Mouse (Mus musculus) liver, postnatal 0 days (tissue): ENCODE data around the gene Mis18a. TPM values are rescaled to one million over a fixed set of nuclear protein-coding genes. Genes with fewer than 3 reads are reported as not detected.

ENCODE experiments used
- ATAC-seq: fragments of 200-750 bp; cut with Nextera tagmentation; 2 replicates; pipeline ENCODE4 v1.8.0; 2017; ENCODE audit warnings: mild to moderate bottlenecking, moderate library complexity
- DNase-seq: peaks from one replicate; pipeline ENCODE4 v3.0.0-alpha.2; 2016
- H3K27ac ChIP-seq: fragments of 300-500 bp; sonication (generic); 2 replicates; pipeline ENCODE4 v1.5.1; 2014; ENCODE audit warnings: antibody characterized with exemption, moderate library complexity, mild to moderate bottlenecking, low read depth
- H3K27me3 ChIP-seq: fragments of 300-500 bp; sonication (generic); 2 replicates; pipeline ENCODE4 v1.6.1; 2014; ENCODE audit warnings: low read length, control low read depth, mixed read lengths; ENCODE audit not compliant: insufficient read depth
- H3K36me3 ChIP-seq: fragments of 300-500 bp; sonication (generic); replicated peaks from 2 replicates; pipeline ENCODE4 v1.6.1; 2014; ENCODE audit warnings: mild to moderate bottlenecking, control low read depth, low read length, moderate library complexity, mixed read lengths; ENCODE audit not compliant: insufficient read depth
- H3K4me1 ChIP-seq: fragments of 300-500 bp; sonication (generic); 2 replicates; pipeline ENCODE4 v1.6.1; 2014; ENCODE audit warnings: antibody characterized with exemption, mild to moderate bottlenecking, control low read depth; ENCODE audit not compliant: insufficient read depth
- H3K4me2 ChIP-seq: fragments of 300-500 bp; sonication (generic); 2 replicates; pipeline ENCODE4 v1.6.1; 2014; ENCODE audit warnings: low read depth, mild to moderate bottlenecking, low read length, moderate library complexity, mixed read lengths
- H3K4me3 ChIP-seq: fragments of 300-500 bp; sonication (generic); 2 replicates; pipeline ENCODE4 v1.5.1; 2014; ENCODE audit warnings: low read depth, low read length
- H3K9ac ChIP-seq: fragments of 300-500 bp; sonication (generic); replicated peaks from 2 replicates; pipeline ENCODE4 v1.6.1; 2014; ENCODE audit warnings: mild to moderate bottlenecking, moderate library complexity
- H3K9me3 ChIP-seq: fragments of 300-500 bp; sonication (generic); 2 replicates; pipeline ENCODE4 v1.6.1; 2016; ENCODE audit warnings: mild to moderate bottlenecking, control low read depth, low read length, mixed read lengths
- CTCF ChIP-seq: sonication (generic); IDR thresholded peaks from 2 replicates; pipeline ENCODE4 v1.5.1; 2016; ENCODE audit warnings: antibody characterized with exemption, low read depth
- EP300 ChIP-seq: IDR thresholded peaks from 2 replicates; pipeline ENCODE4 v1.6.1; 2016; ENCODE audit warnings: antibody characterized with exemption, low read depth, mild to moderate bottlenecking
- WGBS: fragments of 180-500 bp; shearing (Covaris S2); extraction: QIAGEN DNeasy Blood & Tissue Kit; methylation state at CpG from one replicate; pipeline ENCODE4 v1.1.7; 2014; ENCODE audit not compliant: insufficient replicate concordance; 5-methylcytosine and 5-hydroxymethylcytosine counted together
- polyA plus RNA-seq: library from polyadenylated mRNA; unstranded; fragments of >200 nt; fragmentation: Nextera tagmentation; extraction: Ambion mirVana; gene quantifications from 2 replicates; pipeline ENCODE4 v1.2.1, GENCODE M21; 2015

Mis18a gene
- polyA plus RNA-seq, 1 experiment from 2014 or later, result 25.7 TPM

GRCm38 (mm10) chr16:90695121-90695520, 32.1 kb downstream of the Mis18a start:
- Histone ChIP-seq H3K36me3 (no peaks in the 10 kb centered on the region), H3K27ac (peak overlapping the region; percentile 6; the same call in 1 of the 2 replicates), H3K4me2 (no peak overlapping the region), H3K4me1 (no peaks in the 10 kb centered on the region), H3K27me3 (no peaks in the 10 kb centered on the region), H3K9ac (no peak overlapping the region), H3K4me3 (no peak overlapping the region), H3K9me3 (no peaks in the 10 kb centered on the region)
- DNase-seq, result no peak
- no peak for ATAC-seq
- no peak for TF ChIP-seq EP300
- 70% methylated on average over 10 of the region's 10 CpGs for WGBS

- WGBS, result 59% methylated on average over 9 of the region's 9 CpGs
- Histone ChIP-seq H3K27ac (no peak overlapping the region), H3K36me3 (no peaks in the 10 kb centered on the region), H3K9me3 (no peaks in the 10 kb centered on the region), H3K4me3 (no peak overlapping the region), H3K9ac (no peak overlapping the region), H3K4me1 (no peaks in the 10 kb centered on the region), H3K27me3 (no peaks in the 10 kb centered on the region), H3K4me2 (no peak overlapping the region)
- TF ChIP-seq EP300 (no peak), CTCF (peak; percentile 80)
- DNase-seq (peak; percentile 72), ATAC-seq (no peak)
Measured at GRCm38 (mm10) chr16:90694719-90695118, 32.5 kb downstream of the Mis18a start.

GRCm38 (mm10) chr16:90693625-90694024, 33.6 kb downstream of the Mis18a start:
- Histone ChIP-seq H3K9ac (no peak overlapping the region), H3K4me2 (no peak overlapping the region), H3K4me1 (no peaks in the 10 kb centered on the region), H3K27me3 (no peaks in the 10 kb centered on the region), H3K4me3 (no peak overlapping the region), H3K36me3 (no peaks in the 10 kb centered on the region), H3K27ac (no peak overlapping the region), H3K9me3 (no peaks in the 10 kb centered on the region)
- DNase-seq, result no peak
- ATAC-seq, result no peak
- TF ChIP-seq CTCF (no peak), EP300 (no peak)
- 82% methylated on average over 5 of the region's 5 CpGs for WGBS

- ATAC-seq (no peak), DNase-seq (no peak)
- no peak for TF ChIP-seq CTCF
- TF ChIP-seq EP300, result no peak
- H3K9ac ChIP-seq, result no peak overlapping the region
- 70% methylated on average over 15 of the region's 15 CpGs for WGBS
- 0 out of 2 replicates have a peak, but pooled peaks cover 2% of the 10 kb centered on the region for H3K4me1 ChIP-seq
- H3K4me3 ChIP-seq, result no peak overlapping the region
- H3K27me3 ChIP-seq, result no peaks in the 10 kb centered on the region
- no peak overlapping the region for H3K4me2 ChIP-seq
- H3K36me3 ChIP-seq, result no peaks in the 10 kb centered on the region
- no peak overlapping the region for H3K27ac ChIP-seq
- no peaks in the 10 kb centered on the region for H3K9me3 ChIP-seq
Measured at GRCm38 (mm10) chr16:90692704-90693385, 34.4 kb downstream of the Mis18a start.

GRCm38 (mm10) chr16:90687687-90688263, 39.4 kb downstream of the Mis18a start:
- Histone ChIP-seq H3K27ac (no peak overlapping the region), H3K4me1 (0 out of 2 replicates have a peak, but pooled peaks cover 2% of the 10 kb centered on the region), H3K36me3 (no peaks in the 10 kb centered on the region), H3K9ac (no peak overlapping the region), H3K4me2 (no peak overlapping the region), H3K4me3 (no peak overlapping the region), H3K27me3 (no peaks in the 10 kb centered on the region), H3K9me3 (no peaks in the 10 kb centered on the region)
- whole genome bisulfite sequencing, result 74% methylated on average over 12 of the region's 12 CpGs
- DNase-seq, result no peak
- no peak for ATAC-seq
- TF ChIP-seq CTCF (no peak), EP300 (no peak)

- no peak overlapping the region for H3K9ac ChIP-seq
- H3K36me3 ChIP-seq, result no peaks in the 10 kb centered on the region
- WGBS, result 31% methylated on average over 4 of the region's 5 CpGs
- no peak overlapping the region for H3K27ac ChIP-seq
- no peak overlapping the region for H3K4me2 ChIP-seq
- DNase-seq (no peak), ATAC-seq (no peak)
- no peaks in the 10 kb centered on the region for H3K27me3 ChIP-seq
- no peak overlapping the region for H3K4me3 ChIP-seq
- no peaks in the 10 kb centered on the region for H3K9me3 ChIP-seq
- no peak for TF ChIP-seq EP300
- no peak for TF ChIP-seq CTCF
- H3K4me1 ChIP-seq, result 0 out of 2 replicates have a peak, but pooled peaks cover 2% of the 10 kb centered on the region
Measured at GRCm38 (mm10) chr16:90687011-90687410, 40.2 kb downstream of the Mis18a start.
